Mouse (Mus musculus): ENCODE measurements around the gene Dctn2. TPM values are rescaled to one million over a fixed set of nuclear protein-coding genes. Genes with fewer than 3 reads are reported as not detected.
A peak's percentile ranks its signal among the peaks of the same experiment; 100 is the strongest.

Gene Dctn2
- polyA plus RNA-seq, 1 experiment from 2014 or later: 230 TPM

GRCm38 (mm10) chr10:127284105-127284622, 18.0 kb downstream of the Dctn2 start:
- H3K4me1 ChIP-seq (ENCODE audit: control insufficient read depth, insufficient read depth, low read length): peaks cover 19% of the 10 kb centered on the region
- no peak overlapping the region for H3K4me3 ChIP-seq (ENCODE audit: low read depth, low read length)
- H3K27me3 ChIP-seq (ENCODE audit: control insufficient read depth, insufficient read depth, low read length): no peaks in the 10 kb centered on the region
- H3K9me3 ChIP-seq (ENCODE audit: control insufficient read depth, low read length): no peaks in the 10 kb centered on the region
- WGBS: 93% methylated on average over 7 of the region's 7 CpGs
- no peak overlapping the region for H3K9ac ChIP-seq (ENCODE audit: low read length)
- no peak overlapping the region for H3K27ac ChIP-seq (ENCODE audit: low read depth, low read length)
- DNase-seq (ENCODE audit: low spot score): no peak
- H3K4me2 ChIP-seq (ENCODE audit: low read depth): no peak overlapping the region
- no peak for ATAC-seq (ENCODE audit: insufficient read depth, low FRiP score, low TSS enrichment)
- H3K36me3 ChIP-seq (ENCODE audit: control insufficient read depth, insufficient read depth, low read length): peaks cover 40% of the 10 kb centered on the region

GRCm38 (mm10) chr10:127284724-127285500, 18.7 kb downstream of the Dctn2 start:
- 85% methylated on average over 10 of the region's 11 CpGs for WGBS
- DNase-seq (ENCODE audit: low spot score): no peak
- Histone ChIP-seq H3K9ac (ENCODE audit: low read length) (no peak overlapping the region), H3K4me1 (ENCODE audit: control insufficient read depth, insufficient read depth, low read length) (peaks cover 23% of the 10 kb centered on the region), H3K4me3 (ENCODE audit: low read depth, low read length) (no peak overlapping the region), H3K27me3 (ENCODE audit: control insufficient read depth, insufficient read depth, low read length) (no peaks in the 10 kb centered on the region), H3K4me2 (ENCODE audit: low read depth) (no peak overlapping the region), H3K36me3 (ENCODE audit: control insufficient read depth, insufficient read depth, low read length) (peaks cover 37% of the 10 kb centered on the region), H3K27ac (ENCODE audit: low read depth, low read length) (no peak overlapping the region; the same call in 1 of the 2 replicates), H3K9me3 (ENCODE audit: control insufficient read depth, low read length) (no peaks in the 10 kb centered on the region)
- ATAC-seq (ENCODE audit: insufficient read depth, low FRiP score, low TSS enrichment): no peak

GRCm38 (mm10) chr10:127285644-127286043, 19.5 kb downstream of the Dctn2 start:
- no peak overlapping the region for H3K9ac ChIP-seq (ENCODE audit: low read length)
- H3K27me3 ChIP-seq (ENCODE audit: control insufficient read depth, insufficient read depth, low read length): no peaks in the 10 kb centered on the region
- DNase-seq (ENCODE audit: low spot score): no peak
- H3K27ac ChIP-seq (ENCODE audit: low read depth, low read length): no peak overlapping the region
- ATAC-seq (ENCODE audit: insufficient read depth, low FRiP score, low TSS enrichment): no peak
- WGBS: 74% methylated on average over 12 of the region's 13 CpGs
- no peak overlapping the region for H3K4me3 ChIP-seq (ENCODE audit: low read depth, low read length)
- H3K4me1 ChIP-seq (ENCODE audit: control insufficient read depth, insufficient read depth, low read length): peaks cover 24% of the 10 kb centered on the region
- H3K9me3 ChIP-seq (ENCODE audit: control insufficient read depth, low read length): no peaks in the 10 kb centered on the region
- H3K4me2 ChIP-seq (ENCODE audit: low read depth): no peak overlapping the region
- H3K36me3 ChIP-seq (ENCODE audit: control insufficient read depth, insufficient read depth, low read length): peaks cover 37% of the 10 kb centered on the region

- 78% methylated on average over 7 of the region's 7 CpGs for WGBS
Measured at GRCm38 (mm10) chr10:127286194-127286593, 20.0 kb downstream of the Dctn2 start.

GRCm38 (mm10) chr10:127286730-127287129, 20.6 kb downstream of the Dctn2 start:
- H3K4me3 ChIP-seq (ENCODE audit: low read depth, low read length): peak overlapping the region; percentile 80; the same call in 1 of the 2 replicates
- ATAC-seq (ENCODE audit: insufficient read depth, low FRiP score, low TSS enrichment) (no peak), DNase-seq (ENCODE audit: low spot score) (peak; percentile 40)
- H3K4me1 ChIP-seq (ENCODE audit: control insufficient read depth, insufficient read depth, low read length): peaks cover 28% of the 10 kb centered on the region
- H3K4me2 ChIP-seq (ENCODE audit: low read depth): peak overlapping the region; percentile 91
- H3K9me3 ChIP-seq (ENCODE audit: control insufficient read depth, low read length): no peaks in the 10 kb centered on the region
- H3K27me3 ChIP-seq (ENCODE audit: control insufficient read depth, insufficient read depth, low read length): no peaks in the 10 kb centered on the region
- 59% methylated on average over 7 of the region's 7 CpGs for WGBS
- H3K9ac ChIP-seq (ENCODE audit: low read length): peak overlapping the region; percentile 85; the same call in 1 of the 2 replicates
- peaks cover 29% of the 10 kb centered on the region for H3K36me3 ChIP-seq (ENCODE audit: control insufficient read depth, insufficient read depth, low read length)
- 0 out of 2 replicates have a peak overlapping the region, but pooled peaks have one; percentile 35 for H3K27ac ChIP-seq (ENCODE audit: low read depth, low read length)

More at GRCm38 (mm10) chr10:127286194-127286593, 20.0 kb downstream of the Dctn2 start:
- peak overlapping the region; percentile 91; the same call in 1 of the 2 replicates for H3K4me2 ChIP-seq (ENCODE audit: low read depth)
- peak overlapping the region; percentile 35; the same call in 1 of the 2 replicates for H3K27ac ChIP-seq (ENCODE audit: low read depth, low read length)
- no peak for ATAC-seq (ENCODE audit: insufficient read depth, low FRiP score, low TSS enrichment)
- H3K27me3 ChIP-seq (ENCODE audit: control insufficient read depth, insufficient read depth, low read length): no peaks in the 10 kb centered on the region
- no peak for DNase-seq (ENCODE audit: low spot score)
- H3K4me3 ChIP-seq (ENCODE audit: low read depth, low read length): no peak overlapping the region
- H3K9me3 ChIP-seq (ENCODE audit: control insufficient read depth, low read length): no peaks in the 10 kb centered on the region
- peaks cover 35% of the 10 kb centered on the region for H3K36me3 ChIP-seq (ENCODE audit: control insufficient read depth, insufficient read depth, low read length)
- H3K9ac ChIP-seq (ENCODE audit: low read length): no peak overlapping the region; the same call in 1 of the 2 replicates
- peaks cover 24% of the 10 kb centered on the region for H3K4me1 ChIP-seq (ENCODE audit: control insufficient read depth, insufficient read depth, low read length)

- Histone ChIP-seq H3K36me3 (ENCODE audit: control insufficient read depth, insufficient read depth, low read length) (peaks cover 25% of the 10 kb centered on the region), H3K9ac (ENCODE audit: low read length) (peak overlapping the region; percentile 85), H3K27me3 (ENCODE audit: control insufficient read depth, insufficient read depth, low read length) (no peaks in the 10 kb centered on the region), H3K27ac (ENCODE audit: low read depth, low read length) (peak overlapping the region; percentile 90; the same call in 1 of the 2 replicates), H3K4me1 (ENCODE audit: control insufficient read depth, insufficient read depth, low read length) (peaks cover 34% of the 10 kb centered on the region), H3K4me3 (ENCODE audit: low read depth, low read length) (peak overlapping the region; percentile 80), H3K9me3 (ENCODE audit: control insufficient read depth, low read length) (no peaks in the 10 kb centered on the region), H3K4me2 (ENCODE audit: low read depth) (peak overlapping the region; percentile 91)
- 71% methylated on average over 15 of the region's 15 CpGs for WGBS
- ATAC-seq (ENCODE audit: insufficient read depth, low FRiP score, low TSS enrichment) (no peak), DNase-seq (ENCODE audit: low spot score) (no peak)
Measured at GRCm38 (mm10) chr10:127287271-127287935, 21.2 kb downstream of the Dctn2 start.

- 0% methylated on average over 3 of the region's 3 CpGs for WGBS
- H3K4me3 ChIP-seq (ENCODE audit: low read depth, low read length): peak overlapping the region; percentile 80
- no peaks in the 10 kb centered on the region for H3K9me3 ChIP-seq (ENCODE audit: control insufficient read depth, low read length)
- peaks cover 20% of the 10 kb centered on the region for H3K36me3 ChIP-seq (ENCODE audit: control insufficient read depth, insufficient read depth, low read length)
- H3K4me2 ChIP-seq (ENCODE audit: low read depth): peak overlapping the region; percentile 91
- H3K27me3 ChIP-seq (ENCODE audit: control insufficient read depth, insufficient read depth, low read length): no peaks in the 10 kb centered on the region
- H3K27ac ChIP-seq (ENCODE audit: low read depth, low read length): peak overlapping the region; percentile 90
- peaks cover 34% of the 10 kb centered on the region for H3K4me1 ChIP-seq (ENCODE audit: control insufficient read depth, insufficient read depth, low read length)
- H3K9ac ChIP-seq (ENCODE audit: low read length): peak overlapping the region; percentile 85
- ATAC-seq (ENCODE audit: insufficient read depth, low FRiP score, low TSS enrichment): no peak
- no peak for DNase-seq (ENCODE audit: low spot score)
Measured at GRCm38 (mm10) chr10:127287936-127288293, 21.7 kb downstream of the Dctn2 start.

- no peaks in the 10 kb centered on the region for H3K9me3 ChIP-seq (ENCODE audit: control insufficient read depth, low read length)
- WGBS: under 1% methylated on average over 18 of the region's 28 CpGs
- ATAC-seq (ENCODE audit: insufficient read depth, low FRiP score, low TSS enrichment) (peak; percentile 1; the same call in 1 of the 2 replicates), DNase-seq (ENCODE audit: low spot score) (no peak)
- peaks cover 21% of the 10 kb centered on the region for H3K36me3 ChIP-seq (ENCODE audit: control insufficient read depth, insufficient read depth, low read length)
- peak overlapping the region; percentile 85 for H3K9ac ChIP-seq (ENCODE audit: low read length)
- H3K4me3 ChIP-seq (ENCODE audit: low read depth, low read length): peak overlapping the region; percentile 80
- H3K4me1 ChIP-seq (ENCODE audit: control insufficient read depth, insufficient read depth, low read length): peaks cover 34% of the 10 kb centered on the region
- H3K4me2 ChIP-seq (ENCODE audit: low read depth): peak overlapping the region; percentile 91
- H3K27me3 ChIP-seq (ENCODE audit: control insufficient read depth, insufficient read depth, low read length): no peaks in the 10 kb centered on the region
- peak overlapping the region; percentile 90 for H3K27ac ChIP-seq (ENCODE audit: low read depth, low read length)
Measured at GRCm38 (mm10) chr10:127288328-127288799, 22.2 kb downstream of the Dctn2 start.
